Mouse (Mus musculus): ENCODE measurements around the gene Commd4.
A peak's percentile ranks its signal among the peaks of the same experiment; 100 is the strongest.
"Not testable (repeated sequence)": the region's sequence is repeated elsewhere in the genome, so short reads cannot be mapped to it uniquely, and the experiment has no call there.

Gene Commd4

DNA sequence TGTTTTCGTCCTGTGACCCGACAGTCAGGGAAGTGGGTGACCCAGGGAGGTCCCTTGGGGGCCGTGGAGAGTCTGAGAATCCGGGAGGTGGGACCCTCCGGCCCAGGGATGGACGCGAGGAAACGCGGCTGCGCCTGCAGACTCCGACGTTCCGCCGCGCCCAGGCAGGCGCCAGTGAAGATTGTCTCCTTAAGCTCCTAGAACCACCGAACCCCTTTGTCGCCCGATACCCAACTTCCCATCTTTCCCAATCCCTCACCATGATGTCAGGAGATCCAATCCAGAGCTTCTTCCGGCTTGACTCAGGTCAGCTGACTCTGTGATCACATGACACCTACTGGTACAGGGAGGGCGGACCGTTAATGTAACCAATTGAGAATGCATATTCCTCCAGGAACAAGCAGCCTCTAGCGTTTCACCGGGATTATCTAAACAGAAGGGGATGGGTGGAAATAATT lies at the start of gene Commd4:
Commd4 (minus strand) TSS at position 319 of the 458 bp plus-strand sequence.
- peak; percentile 93 for DNase-seq (ENCODE audit: extremely low spot score, low read depth, low spot score)

DNA sequence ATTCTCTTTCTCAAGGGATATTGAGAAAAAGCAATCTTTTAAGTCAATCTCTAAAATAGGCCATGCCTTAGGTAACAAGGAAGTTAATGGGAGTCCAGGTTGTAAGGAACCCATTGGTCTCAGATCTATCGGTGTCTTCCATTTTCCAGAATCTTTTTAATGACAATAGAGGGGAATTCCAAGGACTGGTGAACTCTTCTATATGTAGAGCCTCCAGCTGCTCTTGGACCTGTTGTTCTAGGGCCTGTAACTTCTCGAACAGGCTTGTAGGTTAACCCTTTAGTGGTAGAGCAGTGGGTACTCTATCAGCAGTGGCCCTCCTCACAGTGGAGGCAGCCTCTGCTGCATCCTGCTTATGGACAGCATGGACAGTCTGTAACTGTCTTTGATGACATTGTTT lies 48.8 kb upstream of the Commd4 start:
- no peak for DNase-seq (ENCODE audit: extremely low spot score, low read depth, low spot score)

DNA sequence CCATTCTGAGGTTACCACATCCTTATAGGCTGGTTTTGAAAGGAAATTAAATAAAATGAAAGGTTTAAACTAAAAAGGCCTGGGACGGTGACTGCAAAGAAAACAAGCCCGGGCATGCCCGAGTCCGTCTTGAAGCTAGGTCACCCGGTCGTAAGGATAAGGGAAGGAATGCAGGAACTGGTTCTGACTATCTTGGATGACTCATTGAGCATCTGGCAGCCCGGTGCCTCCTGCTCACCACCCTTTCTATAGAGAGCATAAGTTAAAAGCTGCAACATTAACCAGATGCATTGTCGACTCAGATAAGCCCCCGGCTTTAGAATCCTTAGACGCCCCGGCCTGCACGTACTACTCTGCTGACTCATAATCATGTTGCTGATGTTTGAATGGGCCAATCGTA lies 45.4 kb upstream of the Commd4 start:
- not testable (repeated sequence) for DNase-seq (ENCODE audit: extremely low spot score, low read depth, low spot score)

DNA sequence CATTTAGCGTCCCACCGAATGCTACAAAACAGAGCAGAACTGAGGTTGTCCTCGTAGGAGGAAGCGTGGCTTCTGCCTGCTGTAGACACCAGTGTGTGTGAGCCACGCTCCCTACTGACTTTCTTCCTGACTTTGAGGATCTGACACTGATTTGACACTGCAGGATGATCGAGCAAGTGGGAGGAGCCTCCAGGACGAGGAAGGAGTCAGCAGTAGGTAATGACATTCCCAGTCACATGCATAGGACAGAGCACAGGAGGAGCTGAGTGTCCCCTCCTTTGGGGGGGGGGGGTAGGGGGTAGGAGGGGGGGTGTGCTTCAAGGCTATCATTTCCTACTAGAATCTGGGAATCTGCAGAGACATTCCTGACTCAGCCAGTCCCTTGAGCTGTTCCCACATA lies 44.9 kb upstream of the Commd4 start:
- no peak for DNase-seq (ENCODE audit: extremely low spot score, low read depth, low spot score)

GRCm38 (mm10) chr9:57197414-57197813 lies 39.3 kb upstream of the Commd4 start:
- DNase-seq (ENCODE audit: extremely low spot score, low read depth, low spot score), result no peak

DNA sequence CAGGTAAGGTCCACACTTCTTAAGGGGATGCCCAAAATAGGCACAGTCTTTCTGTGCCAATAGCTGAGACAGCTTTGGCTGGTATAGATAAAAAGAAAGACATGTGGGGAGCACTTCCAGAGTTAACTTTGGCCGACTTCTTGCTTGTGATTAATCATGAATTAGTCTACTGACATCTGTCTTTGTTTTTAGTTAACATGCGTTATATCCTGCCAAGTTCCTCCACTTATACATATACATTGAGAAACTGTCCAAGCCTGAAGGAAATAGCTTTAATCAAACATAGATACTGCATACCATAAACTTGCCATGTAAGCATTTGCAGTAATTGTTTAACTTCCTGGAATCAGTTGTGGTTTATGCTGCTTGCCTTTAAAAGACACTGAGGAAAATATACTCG lies 38.6 kb upstream of the Commd4 start:
- DNase-seq (ENCODE audit: extremely low spot score, low read depth, low spot score), result no peak

DNA sequence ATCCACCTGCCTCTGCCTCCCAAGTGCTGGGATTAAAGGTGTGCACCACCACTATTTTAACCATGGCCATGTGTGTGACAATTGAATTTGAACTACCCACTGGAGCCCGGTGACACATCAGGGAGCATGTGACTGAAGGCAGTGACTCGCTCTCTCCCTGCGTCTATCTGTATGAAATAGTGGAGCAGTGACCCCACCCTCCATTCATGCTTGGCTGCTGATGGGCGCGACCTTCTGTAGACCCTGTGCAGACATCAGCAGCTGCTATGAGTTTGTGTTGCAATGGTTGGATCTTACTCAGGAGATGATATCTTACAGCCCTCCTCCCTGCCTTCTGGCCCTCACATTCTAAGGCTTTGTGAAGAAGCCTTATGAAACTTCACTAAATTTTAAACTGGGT lies 10.3 kb upstream of the Commd4 start:
- no peak for DNase-seq (ENCODE audit: extremely low spot score, low read depth, low spot score)

- DNase-seq (ENCODE audit: extremely low spot score, low read depth, low spot score), result no peak
Measured at GRCm38 (mm10) chr9:57166173-57166572, 8.0 kb upstream of the Commd4 start.

- no peak for DNase-seq (ENCODE audit: extremely low spot score, low read depth, low spot score)
Measured at GRCm38 (mm10) chr9:57163137-57163536, 5.0 kb upstream of the Commd4 start.

GRCm38 (mm10) chr9:57162496-57162895 lies 4.4 kb upstream of the Commd4 start:
- DNase-seq (ENCODE audit: extremely low spot score, low read depth, low spot score), result no peak

DNA sequence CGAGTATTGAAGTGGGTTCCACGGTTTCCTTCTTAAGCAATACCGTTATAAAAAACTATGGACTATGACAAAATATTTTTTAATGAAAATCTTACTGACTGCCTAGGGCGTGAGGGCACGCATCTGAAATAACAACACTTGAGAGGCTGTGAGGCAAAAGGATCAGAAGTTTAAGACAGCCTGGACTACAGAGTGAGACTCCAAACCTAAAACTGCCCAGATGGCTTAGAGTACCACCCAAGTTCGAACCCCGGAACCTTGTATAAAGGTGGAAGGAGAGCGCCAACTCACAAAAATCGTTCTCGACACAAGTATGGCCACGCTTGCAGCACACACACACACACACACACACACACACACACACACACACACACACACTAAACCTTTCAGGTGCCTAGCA lies 375 bp upstream of the Commd4 start:
- no peak for DNase-seq (ENCODE audit: extremely low spot score, low read depth, low spot score)

- DNase-seq (ENCODE audit: extremely low spot score, low read depth, low spot score), result no peak
Measured at GRCm38 (mm10) chr9:57157499-57157898, 632 bp downstream of the Commd4 start.

DNA sequence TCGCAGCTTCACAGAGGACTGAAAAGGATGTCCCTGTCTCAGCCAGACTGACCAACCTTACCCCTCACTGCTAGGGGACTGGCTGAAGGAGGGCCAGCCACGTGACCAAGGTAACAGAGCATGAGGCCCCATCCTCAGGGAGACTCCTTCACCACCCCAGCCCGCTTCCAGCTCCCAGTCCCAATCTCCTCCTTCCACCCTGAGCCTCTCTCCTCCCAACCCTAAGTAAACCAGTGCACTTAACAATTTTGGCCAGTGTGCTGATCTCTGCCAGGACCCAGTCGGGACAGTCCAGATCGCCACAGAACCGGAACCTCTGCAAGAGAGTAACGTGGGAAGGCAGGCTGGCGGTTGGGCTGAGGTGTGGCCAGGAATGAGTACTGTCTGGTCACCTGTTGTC lies 1.3 kb downstream of the Commd4 start:
- DNase-seq (ENCODE audit: extremely low spot score, low read depth, low spot score), result no peak

DNA sequence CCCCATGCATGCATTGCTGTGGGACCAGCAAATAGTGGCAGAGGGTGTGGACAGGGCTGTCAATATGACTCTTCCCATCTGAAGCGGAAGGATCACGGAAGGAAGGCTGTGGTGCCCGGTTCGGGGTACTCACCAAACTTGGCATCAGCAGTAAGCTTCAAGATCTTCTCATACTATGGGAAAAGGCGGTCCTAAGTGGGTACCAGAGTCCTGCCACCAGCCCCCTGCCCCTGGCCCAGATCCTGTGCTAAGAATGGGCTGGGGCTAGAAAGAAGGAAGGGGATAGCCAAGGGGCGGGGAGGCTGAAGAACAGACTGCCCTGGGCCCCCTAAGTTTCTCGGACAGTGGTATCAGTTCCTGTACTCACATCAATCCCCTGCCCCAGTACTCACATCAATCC lies 1.7 kb downstream of the Commd4 start:
- no peak for DNase-seq (ENCODE audit: extremely low spot score, low read depth, low spot score)

DNA sequence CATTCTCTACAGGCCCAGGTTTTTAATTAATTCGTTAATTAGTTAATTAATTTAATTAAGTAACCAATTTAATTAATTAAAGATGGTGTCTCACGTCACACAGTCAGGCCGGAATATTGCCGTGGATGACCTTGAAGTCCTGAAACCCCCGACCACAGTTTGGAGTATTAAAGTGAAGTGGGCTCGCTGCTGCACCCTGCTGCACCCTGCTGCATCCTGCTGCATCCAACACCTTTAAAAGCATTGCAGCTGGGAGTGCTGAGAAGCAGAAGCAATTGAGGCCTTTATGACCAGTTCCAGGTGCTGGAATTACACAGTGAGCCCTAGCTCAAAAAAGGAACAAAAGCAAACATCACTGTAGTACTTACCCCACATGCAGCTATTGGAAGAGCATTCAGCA lies 5.8 kb downstream of the Commd4 start:
- DNase-seq (ENCODE audit: extremely low spot score, low read depth, low spot score), result no peak

DNA sequence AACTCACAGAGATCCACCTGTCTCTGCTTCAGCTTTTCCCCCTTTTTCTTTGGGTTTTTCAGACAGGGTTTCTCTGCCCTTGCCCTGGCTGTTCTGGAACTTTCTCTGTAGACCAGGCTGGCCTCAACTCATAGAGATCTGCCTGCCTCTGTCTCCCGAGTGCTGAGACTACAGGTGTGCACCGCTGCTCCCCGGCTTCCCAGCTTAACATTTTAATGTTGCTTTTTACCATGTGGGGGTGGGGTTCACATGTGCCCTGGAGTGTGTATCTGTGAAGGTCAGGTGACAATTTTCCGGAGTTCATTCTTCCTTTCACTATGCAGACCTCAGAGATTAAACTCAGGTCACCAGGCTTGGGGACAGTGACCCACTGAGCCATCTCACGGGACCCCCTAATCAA lies 7.9 kb downstream of the Commd4 start:
- DNase-seq (ENCODE audit: extremely low spot score, low read depth, low spot score), result no peak

- no peak for DNase-seq (ENCODE audit: extremely low spot score, low read depth, low spot score)
Measured at GRCm38 (mm10) chr9:57149021-57149420, 9.1 kb downstream of the Commd4 start.

- peak; percentile 80 for DNase-seq (ENCODE audit: extremely low spot score, low read depth, low spot score)
Measured at GRCm38 (mm10) chr9:57148144-57148878, 9.8 kb downstream of the Commd4 start, which contains the start of gene Neil1. Gene Neil1 (minus strand): TSS chr9:57148305.

DNA sequence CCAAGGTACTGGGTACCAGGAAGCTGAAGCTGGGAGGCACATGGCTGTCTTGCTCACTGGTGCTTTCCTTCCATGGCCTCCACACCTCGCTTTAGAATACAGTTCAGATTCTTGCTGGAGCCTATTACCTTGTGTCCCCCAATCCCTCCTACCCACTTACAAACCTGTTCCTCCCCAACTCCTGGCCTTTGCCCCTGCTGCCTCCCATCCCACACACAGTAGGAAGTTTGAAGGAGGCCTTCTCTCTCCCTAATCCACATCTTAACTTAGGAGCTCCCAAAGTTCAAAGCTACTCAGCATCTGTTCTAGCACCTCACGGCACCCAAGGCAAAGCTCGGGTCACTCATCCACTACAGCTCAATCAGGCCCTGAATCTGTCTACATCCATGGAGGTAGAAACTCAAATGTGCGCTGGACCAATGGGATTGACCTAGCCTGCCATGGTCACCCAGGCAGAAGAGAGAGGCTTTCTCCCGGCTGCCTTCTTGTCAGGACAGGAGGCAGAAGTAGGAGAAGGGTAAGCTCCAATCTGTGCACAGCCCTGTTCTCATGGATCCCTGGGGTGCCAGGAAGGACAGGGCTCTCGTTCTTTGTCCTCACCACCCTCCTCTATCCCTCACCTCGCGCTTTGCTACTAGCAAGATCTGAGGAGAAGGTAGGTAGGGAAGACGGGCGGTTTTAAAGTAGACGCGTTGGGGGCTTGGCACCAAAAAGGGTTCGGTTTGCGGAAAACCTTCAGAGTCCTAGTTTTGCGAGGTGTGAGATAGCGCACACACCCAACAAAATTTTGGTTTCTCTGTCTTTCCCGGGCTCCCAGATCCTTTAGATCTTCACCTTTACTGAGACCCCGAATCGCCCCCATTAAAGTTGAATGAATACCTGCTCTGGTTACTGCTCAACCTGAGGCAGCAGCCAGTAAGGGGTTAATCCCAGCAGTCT lies 10.7 kb downstream of the Commd4 start:
- DNase-seq (ENCODE audit: extremely low spot score, low read depth, low spot score), result no peak

DNA sequence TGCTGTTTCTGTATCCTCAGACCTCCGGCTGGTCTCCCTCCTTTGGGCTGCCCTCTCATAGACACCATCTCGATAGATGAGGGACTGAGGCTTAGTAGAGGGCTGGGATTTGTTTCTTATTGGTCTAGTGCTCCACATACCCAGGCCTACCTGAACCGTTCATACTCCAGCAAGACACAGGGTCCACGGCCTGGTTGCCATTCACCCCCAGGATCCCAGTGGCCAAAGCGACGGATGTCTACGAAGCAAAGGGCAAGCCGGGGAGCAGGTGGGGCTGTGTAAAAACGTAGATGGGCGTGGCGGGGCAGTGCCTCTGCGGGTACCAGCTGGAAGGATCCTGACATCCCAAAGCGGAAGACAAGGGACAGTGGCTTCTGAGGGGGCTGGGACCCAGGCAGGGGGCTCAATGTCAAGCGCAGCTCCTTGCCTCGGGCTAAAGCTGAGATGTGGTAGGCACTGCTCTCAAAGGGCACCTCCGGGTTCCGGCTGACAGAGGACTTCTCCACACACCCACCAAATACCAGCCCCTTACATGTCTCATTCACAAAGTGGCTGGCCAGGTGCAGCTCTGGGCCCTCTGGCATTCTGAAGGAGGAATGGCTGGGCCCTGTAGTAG lies 11.6 kb downstream of the Commd4 start:
- DNase-seq (ENCODE audit: extremely low spot score, low read depth, low spot score), result no peak

DNA sequence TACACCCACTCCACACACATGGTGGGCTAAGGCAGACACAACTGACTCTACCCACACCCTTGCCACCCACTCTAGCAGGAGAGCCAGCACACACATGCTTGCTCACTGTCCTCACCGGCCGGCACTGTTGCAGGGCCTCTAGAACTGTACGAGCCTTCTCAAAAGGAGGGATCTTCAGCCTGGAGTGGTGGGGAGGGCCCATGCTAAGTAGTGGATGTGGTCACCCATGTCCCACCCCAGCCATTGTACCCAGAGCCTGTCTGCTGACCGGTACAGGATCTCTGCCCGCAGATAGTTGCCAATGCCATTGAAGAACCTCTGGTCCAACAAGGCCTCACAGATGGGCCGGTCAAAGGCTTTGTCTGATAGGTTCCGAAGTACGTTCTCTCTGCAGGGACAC lies 13.3 kb downstream of the Commd4 start:
- DNase-seq (ENCODE audit: extremely low spot score, low read depth, low spot score), result no peak

DNA sequence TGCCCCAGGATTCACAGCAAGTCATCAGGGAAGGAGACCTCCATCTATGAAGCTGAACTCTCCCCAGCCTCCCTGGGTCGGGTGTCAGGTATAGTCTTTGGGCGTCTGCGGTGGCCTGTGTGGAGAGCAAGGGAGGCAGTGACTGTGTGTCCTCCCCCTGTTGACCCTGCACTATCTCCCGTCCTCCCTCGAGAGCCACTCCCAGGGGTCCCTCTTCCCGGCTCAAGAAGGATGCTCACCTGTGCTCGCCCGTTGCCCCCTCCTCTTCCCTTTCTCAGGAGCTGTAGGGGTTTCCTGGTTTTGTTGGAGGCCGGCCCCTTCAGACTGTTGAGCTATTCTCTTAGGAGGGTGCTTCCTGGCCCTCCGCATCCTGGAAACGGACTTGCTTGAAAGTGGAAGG lies 14.9 kb downstream of the Commd4 start:
- no peak for DNase-seq (ENCODE audit: extremely low spot score, low read depth, low spot score)

Measured in hindlimb bud, embryonic 11.5 days (tissue).